Mouse (Mus musculus): ENCODE measurements around the gene Tff3. TPM values are rescaled to one million over a fixed set of nuclear protein-coding genes. Genes with fewer than 3 reads are reported as not detected.

Tff3 gene
- polyA plus RNA-seq (2015; fragmentation: Nextera tagmentation; extraction: Ambion mirVana) = 0.45 and 0.49 TPM in 2 replicates

GRCm38 (mm10) chr17:31129452-31129851 lies at the start of gene Tff3:
Gene Tff3 (minus strand): TSS chr17:31129646.
- Histone ChIP-seq H3K4me3 (no peak within 1 kb of the TSS), H3K27ac (no peak within 1 kb of the TSS), H3K27me3 (no peaks in the 10 kb centered on the region), H3K4me1 (0 out of 2 replicates have a peak, but pooled peaks cover 3% of the 10 kb centered on the region), H3K36me3 (no peaks in the 10 kb centered on the region), H3K9ac (no peak within 1 kb of the TSS), H3K4me2 (no peak within 1 kb of the TSS), H3K9me3 (no peaks in the 10 kb centered on the region)
- WGBS = 16% methylated on average over 2 of the region's 2 CpGs
- ATAC-seq (ENCODE audit: borderline replicate concordance, extremely low read depth, low FRiP score, low TSS enrichment) = no peak

GRCm38 (mm10) chr17:31176321-31176720 lies 46.9 kb upstream of the Tff3 start:
- Histone ChIP-seq H3K4me3 (no peak overlapping the region), H3K27ac (no peak overlapping the region), H3K9ac (no peak overlapping the region), H3K9me3 (no peaks in the 10 kb centered on the region; the same call in 1 of the 2 replicates), H3K4me1 (no peaks in the 10 kb centered on the region), H3K4me2 (no peak overlapping the region), H3K27me3 (no peaks in the 10 kb centered on the region), H3K36me3 (no peaks in the 10 kb centered on the region)
- no peak for ATAC-seq (ENCODE audit: borderline replicate concordance, extremely low read depth, low FRiP score, low TSS enrichment)
- WGBS = 89% methylated on average over 4 of the region's 4 CpGs

GRCm38 (mm10) chr17:31169796-31170195 lies 40.4 kb upstream of the Tff3 start:
- no peaks in the 10 kb centered on the region; the same call in 1 of the 2 replicates for H3K4me1 ChIP-seq
- H3K4me2 ChIP-seq = no peak overlapping the region
- H3K9me3 ChIP-seq = no peaks in the 10 kb centered on the region; the same call in 1 of the 2 replicates
- no peak overlapping the region for H3K4me3 ChIP-seq
- 58% methylated on average over 5 of the region's 5 CpGs for WGBS
- H3K36me3 ChIP-seq = no peaks in the 10 kb centered on the region
- H3K27ac ChIP-seq = no peak overlapping the region
- no peak overlapping the region for H3K9ac ChIP-seq
- ATAC-seq (ENCODE audit: borderline replicate concordance, extremely low read depth, low FRiP score, low TSS enrichment) = no peak
- H3K27me3 ChIP-seq = no peaks in the 10 kb centered on the region

- H3K9ac ChIP-seq = no peak within 1 kb of the TSS
- H3K9me3 ChIP-seq = no peaks in the 10 kb centered on the region
- H3K36me3 ChIP-seq = no peaks in the 10 kb centered on the region
- WGBS = 60% methylated on average over 6 of the region's 6 CpGs
- H3K4me3 ChIP-seq = no peak within 1 kb of the TSS
- no peaks in the 10 kb centered on the region; the same call in 1 of the 2 replicates for H3K4me1 ChIP-seq
- no peak within 1 kb of the TSS for H3K4me2 ChIP-seq
- no peak for ATAC-seq (ENCODE audit: borderline replicate concordance, extremely low read depth, low FRiP score, low TSS enrichment)
- no peak within 1 kb of the TSS for H3K27ac ChIP-seq
- no peaks in the 10 kb centered on the region for H3K27me3 ChIP-seq
Observed at GRCm38 (mm10) chr17:31165127-31165526, 35.7 kb upstream of the Tff3 start, which contains the start of gene Tff1. Gene Tff1 (minus strand): TSS chr17:31165277.

GRCm38 (mm10) chr17:31163821-31164220 lies 34.4 kb upstream of the Tff3 start:
- no peak for ATAC-seq (ENCODE audit: borderline replicate concordance, extremely low read depth, low FRiP score, low TSS enrichment)
- WGBS = 70% methylated on average over 2 of the region's 2 CpGs
- H3K9ac ChIP-seq = no peak overlapping the region
- H3K27me3 ChIP-seq = no peaks in the 10 kb centered on the region
- H3K4me2 ChIP-seq = no peak overlapping the region
- no peak overlapping the region for H3K4me3 ChIP-seq
- H3K36me3 ChIP-seq = no peaks in the 10 kb centered on the region
- H3K4me1 ChIP-seq = no peaks in the 10 kb centered on the region; the same call in 1 of the 2 replicates
- no peaks in the 10 kb centered on the region for H3K9me3 ChIP-seq
- no peak overlapping the region for H3K27ac ChIP-seq

- Histone ChIP-seq H3K9ac (no peak overlapping the region), H3K36me3 (no peaks in the 10 kb centered on the region), H3K9me3 (no peaks in the 10 kb centered on the region), H3K27ac (no peak overlapping the region), H3K4me1 (no peaks in the 10 kb centered on the region), H3K27me3 (no peaks in the 10 kb centered on the region), H3K4me2 (no peak overlapping the region), H3K4me3 (no peak overlapping the region)
- 71% methylated on average over 12 of the region's 12 CpGs for WGBS
- ATAC-seq (ENCODE audit: borderline replicate concordance, extremely low read depth, low FRiP score, low TSS enrichment) = no peak
Observed at GRCm38 (mm10) chr17:31162607-31163006, 33.2 kb upstream of the Tff3 start.

GRCm38 (mm10) chr17:31160291-31160690 lies 30.8 kb upstream of the Tff3 start:
- no peak overlapping the region for H3K27ac ChIP-seq
- no peaks in the 10 kb centered on the region for H3K9me3 ChIP-seq
- 92% methylated on average over 4 of the region's 4 CpGs for WGBS
- no peaks in the 10 kb centered on the region for H3K36me3 ChIP-seq
- no peak overlapping the region for H3K4me2 ChIP-seq
- no peak overlapping the region for H3K4me3 ChIP-seq
- no peak for ATAC-seq (ENCODE audit: borderline replicate concordance, extremely low read depth, low FRiP score, low TSS enrichment)
- H3K9ac ChIP-seq = no peak overlapping the region
- no peaks in the 10 kb centered on the region for H3K4me1 ChIP-seq
- no peaks in the 10 kb centered on the region for H3K27me3 ChIP-seq

- Histone ChIP-seq H3K27me3 (no peaks in the 10 kb centered on the region), H3K27ac (no peak overlapping the region), H3K9ac (no peak overlapping the region), H3K9me3 (no peaks in the 10 kb centered on the region), H3K4me1 (no peaks in the 10 kb centered on the region; the same call in 1 of the 2 replicates), H3K4me2 (no peak overlapping the region), H3K36me3 (no peaks in the 10 kb centered on the region), H3K4me3 (no peak overlapping the region)
- ATAC-seq (ENCODE audit: borderline replicate concordance, extremely low read depth, low FRiP score, low TSS enrichment) = no peak
- 72% methylated on average over 6 of the region's 6 CpGs for WGBS
Observed at GRCm38 (mm10) chr17:31157921-31158320, 28.5 kb upstream of the Tff3 start.

- Histone ChIP-seq H3K27me3 (no peaks in the 10 kb centered on the region), H3K27ac (no peak overlapping the region), H3K9ac (no peak overlapping the region), H3K36me3 (no peaks in the 10 kb centered on the region), H3K4me2 (no peak overlapping the region), H3K9me3 (no peaks in the 10 kb centered on the region), H3K4me3 (no peak overlapping the region), H3K4me1 (no peaks in the 10 kb centered on the region; the same call in 1 of the 2 replicates)
- 42% methylated on average over 8 of the region's 8 CpGs for WGBS
- no peak for ATAC-seq (ENCODE audit: borderline replicate concordance, extremely low read depth, low FRiP score, low TSS enrichment)
Observed at GRCm38 (mm10) chr17:31153785-31154184, 24.3 kb upstream of the Tff3 start.

- Histone ChIP-seq H3K4me1 (no peaks in the 10 kb centered on the region; the same call in 1 of the 2 replicates), H3K4me3 (no peak overlapping the region), H3K27me3 (no peaks in the 10 kb centered on the region), H3K9ac (no peak overlapping the region), H3K27ac (no peak overlapping the region), H3K36me3 (no peaks in the 10 kb centered on the region), H3K4me2 (no peak overlapping the region), H3K9me3 (no peaks in the 10 kb centered on the region)
- ATAC-seq (ENCODE audit: borderline replicate concordance, extremely low read depth, low FRiP score, low TSS enrichment) = no peak
- 52% methylated on average over 9 of the region's 9 CpGs for WGBS
Observed at GRCm38 (mm10) chr17:31152966-31153499, 23.6 kb upstream of the Tff3 start.

GRCm38 (mm10) chr17:31152512-31152911 lies 23.1 kb upstream of the Tff3 start:
- H3K36me3 ChIP-seq = no peaks in the 10 kb centered on the region
- 61% methylated on average over 5 of the region's 5 CpGs for WGBS
- H3K9ac ChIP-seq = no peak overlapping the region
- no peaks in the 10 kb centered on the region; the same call in 1 of the 2 replicates for H3K4me1 ChIP-seq
- ATAC-seq (ENCODE audit: borderline replicate concordance, extremely low read depth, low FRiP score, low TSS enrichment) = no peak
- no peaks in the 10 kb centered on the region for H3K9me3 ChIP-seq
- H3K4me2 ChIP-seq = no peak overlapping the region
- no peaks in the 10 kb centered on the region for H3K27me3 ChIP-seq
- H3K4me3 ChIP-seq = no peak overlapping the region
- H3K27ac ChIP-seq = no peak overlapping the region

- no peaks in the 10 kb centered on the region for H3K36me3 ChIP-seq
- H3K27me3 ChIP-seq = no peaks in the 10 kb centered on the region
- no peak overlapping the region for H3K4me3 ChIP-seq
- ATAC-seq (ENCODE audit: borderline replicate concordance, extremely low read depth, low FRiP score, low TSS enrichment) = no peak
- WGBS = 69% methylated on average over 9 of the region's 9 CpGs
- no peak overlapping the region for H3K4me2 ChIP-seq
- no peaks in the 10 kb centered on the region for H3K4me1 ChIP-seq
- H3K9ac ChIP-seq = no peak overlapping the region
- H3K27ac ChIP-seq = no peak overlapping the region
- H3K9me3 ChIP-seq = no peaks in the 10 kb centered on the region
Observed at GRCm38 (mm10) chr17:31145998-31146397, 16.6 kb upstream of the Tff3 start.

Measured in lung, embryonic 15.5 days (tissue).